Mouse (Mus musculus) thymus, adult 18-20 months (tissue): Measurements from ENCODE around the gene Adora1.

Source experiments
- DNase-seq, 2 experiments: peaks; one replicate each; pipeline ENCODE4 v3.0.0; 2022; ENCODE audit warnings: mixed read lengths in 2 of 2

Adora1 gene

GRCm38 (mm10) chr1:134193674-134194197 lies 41.5 kb downstream of the Adora1 start:
- no peak for DNase-seq

- DNase-seq, result no peak
Measured at GRCm38 (mm10) chr1:134193126-134193525, 42.1 kb downstream of the Adora1 start, which contains the start of gene Mybph. Mybph (plus strand) TSS chr1:134193448.

DNA sequence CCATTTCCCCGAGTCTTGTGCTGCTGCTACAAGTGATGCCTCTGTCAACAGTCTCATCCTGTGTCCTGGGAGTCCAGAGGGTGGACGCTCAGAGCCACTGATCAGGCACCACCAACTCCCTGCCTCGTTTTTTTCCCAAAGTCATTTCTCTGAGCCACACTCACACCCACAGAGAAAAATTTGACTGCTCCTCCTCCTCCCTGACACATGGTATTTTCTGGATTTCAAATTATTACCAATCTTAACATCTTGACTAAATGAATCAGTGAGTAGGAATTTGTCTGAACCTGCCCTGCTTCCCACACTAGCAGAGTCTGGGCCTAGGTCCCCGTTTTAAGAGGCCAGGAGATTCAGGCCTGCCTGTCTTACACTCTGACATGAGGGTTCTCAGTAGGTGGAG lies 43.2 kb downstream of the Adora1 start:
- no peak for DNase-seq

GRCm38 (mm10) chr1:134191192-134191591 lies 44.0 kb downstream of the Adora1 start:
- DNase-seq, result no peak

DNA sequence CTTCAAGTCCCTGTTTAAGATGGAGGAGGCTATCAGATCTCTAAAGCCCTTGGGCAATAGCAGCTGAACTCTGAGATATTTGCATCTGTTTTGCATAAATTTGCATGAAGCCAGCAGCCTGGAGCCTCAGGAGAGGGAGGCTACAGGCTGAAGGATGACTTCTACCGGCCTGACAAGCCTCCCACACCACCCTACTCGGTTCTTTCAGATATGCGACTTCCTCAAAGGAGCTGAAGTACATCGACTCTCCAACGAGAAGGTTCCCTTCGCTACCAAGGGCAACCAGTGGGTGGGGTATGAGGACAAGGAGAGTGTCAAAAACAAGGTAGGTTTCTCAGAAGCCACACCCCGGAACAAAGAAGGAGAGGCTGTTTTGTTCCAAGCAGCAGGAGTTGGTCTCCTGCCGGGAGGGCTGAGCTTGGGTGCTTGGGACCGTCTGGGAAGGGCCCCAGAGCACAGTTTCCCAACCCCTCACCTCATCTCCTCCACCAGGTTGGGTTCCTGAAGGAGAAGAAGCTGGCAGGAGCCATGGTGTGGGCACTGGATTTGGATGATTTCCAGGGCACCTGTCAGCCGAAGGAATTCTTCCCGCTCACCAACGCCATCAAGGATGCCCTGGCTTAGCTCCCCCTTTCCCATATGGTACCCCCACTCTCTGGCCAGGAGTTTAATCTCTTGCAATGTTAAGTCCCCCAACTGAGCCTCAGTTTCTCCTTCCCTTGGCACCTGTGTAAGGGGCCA lies 46.1 kb downstream of the Adora1 start:
- no peak for DNase-seq

DNA sequence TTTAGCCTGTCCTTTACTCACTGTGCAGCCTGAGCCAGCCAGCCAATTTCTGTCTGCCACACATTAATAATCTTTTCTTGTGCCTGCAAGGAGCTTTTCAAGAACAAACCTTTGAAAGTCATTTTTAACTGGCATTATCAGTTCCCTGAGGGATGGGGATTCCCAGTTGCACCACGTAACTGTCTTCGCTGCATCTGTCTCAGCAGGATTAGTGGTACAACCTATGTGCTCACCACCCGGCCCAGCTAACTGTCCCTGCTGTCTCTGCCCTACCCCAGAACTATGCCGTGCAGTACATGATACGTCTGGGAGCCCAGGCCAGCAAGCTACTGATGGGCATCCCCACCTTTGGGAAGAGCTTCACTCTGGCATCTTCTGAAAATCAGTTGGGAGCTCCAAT lies 47.0 kb downstream of the Adora1 start:
- DNase-seq, result no peak

GRCm38 (mm10) chr1:134184089-134184488 lies 51.1 kb downstream of the Adora1 start:
- DNase-seq, result no peak

DNA sequence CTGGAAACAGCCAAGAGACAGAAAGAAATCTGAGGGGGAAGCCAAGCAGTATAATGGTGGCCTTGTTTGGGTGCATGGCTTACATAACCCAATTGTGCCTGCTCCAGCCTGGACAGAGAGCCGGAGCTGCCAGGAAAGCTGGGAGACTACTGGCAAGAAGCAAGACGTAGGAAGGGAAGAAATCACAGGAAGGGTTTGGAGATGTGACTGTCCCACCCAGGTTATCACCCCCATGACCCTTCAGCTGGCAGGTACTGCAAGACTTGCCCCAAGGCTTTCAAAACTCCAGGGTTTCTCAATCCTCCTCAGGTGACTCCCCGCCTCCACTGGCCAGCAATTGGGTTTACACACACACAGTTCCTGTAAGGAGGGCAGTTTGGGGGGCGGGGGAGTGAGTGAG lies 53.2 kb downstream of the Adora1 start, which contains the start of gene Chil1:
Chil1 (plus strand) TSS at position 152 of the 400 bp plus-strand sequence.
- no peak for DNase-seq

DNA sequence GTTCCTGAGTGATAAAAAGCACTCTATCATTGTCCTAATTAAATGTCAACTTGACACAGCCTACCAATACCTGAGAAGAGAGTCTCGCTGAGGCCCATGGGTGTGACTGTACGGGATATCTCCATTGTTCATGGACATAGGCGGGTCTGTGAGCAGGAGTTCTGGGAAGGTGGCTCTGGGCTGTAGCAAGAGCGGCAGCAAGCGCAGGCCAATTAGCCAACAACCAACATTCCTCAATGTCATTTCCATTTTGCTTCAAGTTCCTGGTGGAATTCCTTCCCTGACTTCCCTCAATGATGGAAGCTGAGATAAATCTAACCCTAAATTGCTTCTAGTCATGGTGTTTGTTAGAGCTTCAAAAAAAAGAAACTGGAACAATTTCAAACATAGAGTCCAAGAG lies 57.3 kb downstream of the Adora1 start:
- DNase-seq, result no peak

DNA sequence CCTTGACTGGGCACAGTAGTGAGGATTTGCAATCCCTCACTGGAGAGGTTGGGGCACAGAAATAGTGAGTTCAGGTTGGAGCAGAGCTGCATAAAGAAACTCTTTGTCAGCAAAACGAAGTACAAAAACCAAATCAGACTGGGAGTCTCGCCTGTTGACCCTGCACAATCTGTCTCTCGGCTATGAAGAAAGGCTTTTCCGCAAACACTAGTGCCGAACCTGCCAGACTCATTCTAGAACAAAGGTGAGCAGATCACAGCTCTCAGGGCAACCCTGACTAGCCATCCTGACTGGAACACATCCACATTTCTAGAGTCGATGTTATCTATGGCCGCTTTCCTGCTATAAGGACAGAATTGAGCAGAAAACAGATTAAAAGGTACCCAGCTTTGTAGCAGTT lies 62.1 kb downstream of the Adora1 start:
- DNase-seq, result no peak

DNA sequence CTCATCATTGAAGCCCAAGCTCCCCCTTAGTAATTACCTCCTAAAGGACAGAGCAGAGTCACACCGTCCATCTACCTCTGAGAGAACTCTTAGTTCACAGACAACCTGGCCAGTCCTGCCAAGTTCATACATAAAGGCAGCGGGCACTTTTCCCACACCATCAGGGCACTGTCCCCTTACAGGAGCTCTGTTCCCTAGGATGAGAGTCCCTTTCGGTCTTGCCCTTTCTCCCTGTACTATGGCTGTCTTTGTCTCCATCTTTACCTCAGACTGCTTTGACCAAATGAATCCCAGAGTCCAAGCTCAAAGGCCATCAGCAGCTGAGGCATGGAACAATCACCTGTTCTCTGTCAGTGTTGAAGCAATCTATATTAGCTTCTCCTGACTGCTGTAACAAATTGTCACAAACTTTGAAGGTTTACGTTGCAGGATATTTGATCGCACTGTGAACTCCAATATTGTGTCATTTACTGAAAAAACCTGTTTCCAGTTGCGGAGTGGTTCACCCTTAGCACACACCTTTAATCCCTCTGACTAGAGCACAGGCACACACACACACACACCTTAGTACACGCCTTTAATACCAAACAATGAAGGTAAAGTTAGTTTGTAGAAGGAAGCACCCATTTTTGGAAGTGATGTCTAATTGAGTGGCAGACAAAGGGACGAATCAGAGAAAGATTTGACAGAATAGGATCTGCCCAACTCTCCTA lies 66.1 kb downstream of the Adora1 start:
- DNase-seq, result no peak

- DNase-seq, result no peak
Measured at GRCm38 (mm10) chr1:134168567-134168966, 66.7 kb downstream of the Adora1 start.

- no peak for DNase-seq
Measured at GRCm38 (mm10) chr1:134167416-134168305, 67.6 kb downstream of the Adora1 start.

GRCm38 (mm10) chr1:134166547-134166946 lies 68.7 kb downstream of the Adora1 start:
- DNase-seq, result no peak

DNA sequence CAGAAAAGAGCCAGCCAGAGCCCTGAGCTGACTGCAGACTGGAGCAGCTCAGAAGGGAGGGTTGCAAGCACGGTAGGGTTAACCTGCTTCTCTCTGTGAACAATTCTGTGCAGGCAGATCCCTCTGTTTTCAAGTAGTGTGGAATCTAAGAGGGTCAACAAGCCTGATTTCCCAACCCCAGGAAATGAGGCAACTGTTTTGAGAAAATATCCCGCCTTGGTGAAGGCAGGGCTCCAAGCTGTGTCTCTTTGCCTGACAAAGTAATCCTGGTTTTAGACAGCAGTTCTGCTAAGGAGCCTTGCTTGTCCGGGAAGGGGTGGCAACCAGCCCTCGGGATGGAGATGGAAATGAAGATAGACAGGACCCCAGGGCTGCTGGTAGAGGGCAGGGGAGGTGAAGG lies 70.8 kb downstream of the Adora1 start:
- no peak for DNase-seq

GRCm38 (mm10) chr1:134163476-134163875 lies 71.8 kb downstream of the Adora1 start:
- DNase-seq, result no peak

DNA sequence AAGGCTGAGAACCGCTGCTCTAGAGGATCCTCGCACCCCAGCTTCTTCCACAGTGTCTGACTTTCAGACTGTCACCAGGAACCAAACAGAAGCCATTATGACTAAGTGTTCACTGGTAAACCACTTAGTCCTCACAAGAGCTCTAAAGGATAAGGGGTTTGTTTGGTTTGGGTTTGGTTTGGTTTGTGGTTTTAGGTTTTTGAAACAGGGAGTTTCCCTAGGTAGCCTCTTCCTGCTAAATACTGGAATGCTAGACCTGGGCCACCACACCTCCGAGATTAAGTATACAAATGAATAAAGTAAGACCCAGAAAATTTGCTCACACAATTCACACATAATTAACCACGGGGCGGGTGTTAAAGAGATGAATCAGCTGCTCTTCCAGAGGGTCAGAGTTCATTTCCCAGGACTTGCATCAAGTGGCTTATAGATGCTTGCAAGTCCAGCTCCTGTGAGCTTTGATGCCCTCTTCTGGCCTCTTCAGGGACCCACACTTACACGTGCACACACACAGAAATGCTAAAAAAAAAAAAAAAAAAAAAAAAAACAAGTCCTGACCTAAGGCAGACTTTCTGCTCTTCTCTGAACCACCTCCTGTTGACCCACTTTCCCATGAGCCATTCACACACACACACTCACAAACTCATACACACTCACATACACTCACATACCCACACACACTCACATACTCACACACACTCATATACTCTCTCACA lies 72.6 kb downstream of the Adora1 start:
- no peak for DNase-seq

- DNase-seq, result no peak
Measured at GRCm38 (mm10) chr1:134161399-134161798, 73.8 kb downstream of the Adora1 start.

DNA sequence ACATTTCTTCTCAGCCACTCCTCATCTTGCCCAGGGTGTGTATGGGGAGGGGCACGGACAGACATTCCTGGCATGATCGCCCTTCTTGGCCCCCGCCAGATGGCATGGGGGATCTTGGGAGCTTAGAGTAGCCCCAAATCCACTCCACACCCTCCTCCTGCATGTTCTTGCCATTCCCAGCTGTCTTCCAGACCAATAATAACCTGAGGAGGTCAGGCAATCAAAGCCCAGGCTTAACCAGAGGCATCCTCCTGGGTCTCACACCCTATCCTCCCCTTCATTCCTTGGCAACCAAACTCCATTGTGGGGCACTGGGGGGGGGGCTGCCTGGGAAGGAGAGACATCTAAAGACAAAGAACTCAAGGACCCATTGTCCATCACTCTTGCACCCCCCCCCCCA lies 74.8 kb downstream of the Adora1 start:
- DNase-seq, result no peak

GRCm38 (mm10) chr1:134154655-134155054 lies 80.6 kb downstream of the Adora1 start:
- DNase-seq, result no peak

GRCm38 (mm10) chr1:134154121-134154520 lies 81.1 kb downstream of the Adora1 start:
- no peak for DNase-seq
